Mouse (Mus musculus): ENCODE results near the gene Lrch4. TPM values are rescaled to one million over a fixed set of nuclear protein-coding genes. Genes with fewer than 3 reads are reported as not detected.
A peak's percentile ranks its signal among the peaks of the same experiment; 100 is the strongest.

Gene Lrch4
- polyA plus RNA-seq, 1 experiment: 131 TPM

DNA sequence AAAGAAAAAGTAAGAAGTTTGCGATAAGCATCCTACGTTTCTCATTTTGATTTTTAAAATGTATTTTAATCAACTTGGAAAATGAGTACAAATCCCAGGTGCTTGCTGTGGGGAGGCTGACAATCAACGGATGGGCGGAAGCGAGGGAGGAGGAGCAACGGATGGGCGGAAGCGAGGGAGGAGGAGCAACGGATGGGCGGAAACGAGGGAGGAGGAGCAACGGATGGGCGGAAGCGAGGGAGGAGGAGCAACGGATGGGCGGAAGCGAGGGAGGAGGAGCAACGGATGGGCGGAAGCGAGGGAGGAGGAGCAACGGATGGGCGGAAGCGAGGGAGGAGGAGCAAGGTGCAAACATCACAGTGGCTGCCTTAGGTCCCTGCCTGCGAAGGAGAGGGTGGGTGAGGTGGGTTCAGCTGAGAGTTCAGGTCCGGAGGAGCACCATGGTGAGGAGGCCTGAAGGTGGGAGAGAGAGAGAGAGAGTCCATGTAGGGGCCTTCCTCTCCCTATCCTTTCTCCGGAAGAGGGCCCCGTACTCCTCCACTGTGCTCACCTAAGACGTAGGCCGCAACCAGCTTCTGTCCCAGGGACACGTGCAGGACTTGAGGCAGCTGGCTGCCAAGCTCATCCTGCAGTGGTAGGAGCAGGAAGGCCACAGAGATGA, 32.2 kb upstream of the Lrch4 start:
- no peaks in the 10 kb centered on the region for H3K36me3 ChIP-seq (ENCODE audit: control insufficient read depth, insufficient read depth, low read length)
- H3K4me3 ChIP-seq (ENCODE audit: control insufficient read depth, low read depth, low read length): peak overlapping the region; percentile 87
- H3K4me1 ChIP-seq (ENCODE audit: control insufficient read depth, insufficient read depth, low read length): peaks cover 15% of the 10 kb centered on the region
- TF ChIP-seq CTCF (IDR thresholded peaks at IDR 0.05; ENCODE audit: control insufficient read depth, insufficient read depth, insufficient replicate concordance, low read depth, low read length) (no peak), POLR2A (IDR thresholded peaks at IDR 0.05; ENCODE audit: control insufficient read depth, low read depth, low read length) (peak; percentile 70; the same call in 1 of the 2 replicates)
- H3K27ac ChIP-seq (ENCODE audit: control insufficient read depth, insufficient read depth, low read depth, low read length): peak overlapping the region; percentile 90
- no peaks in the 10 kb centered on the region for H3K27me3 ChIP-seq (ENCODE audit: control insufficient read depth, insufficient read depth, low read length)

DNA sequence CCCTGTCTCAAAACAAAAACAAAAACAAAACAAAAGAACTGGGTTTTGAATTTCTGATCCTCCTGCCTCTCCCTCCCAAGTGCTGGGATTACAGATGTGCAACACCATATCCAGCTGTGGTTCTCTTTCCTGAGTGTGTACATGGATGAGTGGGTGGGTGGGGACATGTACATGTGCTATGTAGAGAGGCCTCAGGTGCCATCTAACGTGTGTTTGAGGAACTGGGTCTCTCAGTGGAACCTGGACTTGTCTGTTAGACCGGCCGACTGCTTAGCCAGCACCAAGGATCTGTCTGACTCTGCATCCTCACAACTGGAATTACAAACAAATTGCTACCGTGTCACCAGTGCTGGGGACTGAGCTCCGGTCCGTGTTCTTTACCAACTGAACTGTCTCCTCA, 31.3 kb upstream of the Lrch4 start:
- no peak overlapping the region for H3K27ac ChIP-seq (ENCODE audit: control insufficient read depth, insufficient read depth, low read depth, low read length)
- H3K27me3 ChIP-seq (ENCODE audit: control insufficient read depth, insufficient read depth, low read length): no peaks in the 10 kb centered on the region
- H3K4me1 ChIP-seq (ENCODE audit: control insufficient read depth, insufficient read depth, low read length): peaks cover 15% of the 10 kb centered on the region
- H3K36me3 ChIP-seq (ENCODE audit: control insufficient read depth, insufficient read depth, low read length): no peaks in the 10 kb centered on the region
- no peak for TF ChIP-seq POLR2A (IDR thresholded peaks at IDR 0.05; ENCODE audit: control insufficient read depth, low read depth, low read length)
- TF ChIP-seq CTCF (IDR thresholded peaks at IDR 0.05; ENCODE audit: control insufficient read depth, insufficient read depth, insufficient replicate concordance, low read depth, low read length): no peak
- H3K4me3 ChIP-seq (ENCODE audit: control insufficient read depth, low read depth, low read length): no peak overlapping the region

DNA sequence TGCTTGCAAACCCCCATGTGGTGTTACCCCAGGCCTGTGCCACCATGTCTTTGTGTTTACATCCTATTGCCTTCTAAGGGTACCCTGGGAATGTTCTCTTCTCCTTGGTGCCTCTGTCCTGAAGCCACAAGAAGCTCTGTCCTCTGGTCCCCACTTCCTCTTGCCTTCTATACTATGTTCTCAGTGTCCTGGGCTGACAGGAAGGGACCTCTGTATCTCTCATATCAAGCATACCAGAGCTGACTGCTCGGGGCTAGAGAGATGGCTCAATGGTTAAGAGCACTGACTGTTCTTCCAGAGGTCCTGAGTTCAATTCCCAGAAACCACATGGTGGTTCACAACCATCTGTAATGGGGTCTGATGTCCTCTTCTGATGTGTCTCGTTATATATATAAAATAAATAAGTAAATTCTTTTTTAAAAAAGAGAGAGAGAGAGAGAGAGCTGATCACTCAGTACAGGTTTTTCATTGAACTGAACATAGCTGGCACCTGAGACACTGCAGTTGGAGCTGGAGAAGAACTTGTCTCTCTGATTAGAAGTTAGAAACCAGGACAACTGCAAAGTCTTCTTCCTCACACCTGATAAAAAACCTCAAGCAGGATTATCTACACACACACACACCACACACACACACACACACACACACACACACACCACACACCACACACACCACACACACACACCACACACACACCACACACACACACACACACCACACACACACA, 30.7 kb upstream of the Lrch4 start:
- TF ChIP-seq POLR2A (IDR thresholded peaks at IDR 0.05; ENCODE audit: control insufficient read depth, low read depth, low read length): no peak
- no peak for TF ChIP-seq CTCF (IDR thresholded peaks at IDR 0.05; ENCODE audit: control insufficient read depth, insufficient read depth, insufficient replicate concordance, low read depth, low read length)
- Histone ChIP-seq H3K4me3 (ENCODE audit: control insufficient read depth, low read depth, low read length) (no peak overlapping the region), H3K4me1 (ENCODE audit: control insufficient read depth, insufficient read depth, low read length) (peaks cover 15% of the 10 kb centered on the region), H3K27ac (ENCODE audit: control insufficient read depth, insufficient read depth, low read depth, low read length) (no peak overlapping the region), H3K27me3 (ENCODE audit: control insufficient read depth, insufficient read depth, low read length) (no peaks in the 10 kb centered on the region), H3K36me3 (ENCODE audit: control insufficient read depth, insufficient read depth, low read length) (no peaks in the 10 kb centered on the region)

DNA sequence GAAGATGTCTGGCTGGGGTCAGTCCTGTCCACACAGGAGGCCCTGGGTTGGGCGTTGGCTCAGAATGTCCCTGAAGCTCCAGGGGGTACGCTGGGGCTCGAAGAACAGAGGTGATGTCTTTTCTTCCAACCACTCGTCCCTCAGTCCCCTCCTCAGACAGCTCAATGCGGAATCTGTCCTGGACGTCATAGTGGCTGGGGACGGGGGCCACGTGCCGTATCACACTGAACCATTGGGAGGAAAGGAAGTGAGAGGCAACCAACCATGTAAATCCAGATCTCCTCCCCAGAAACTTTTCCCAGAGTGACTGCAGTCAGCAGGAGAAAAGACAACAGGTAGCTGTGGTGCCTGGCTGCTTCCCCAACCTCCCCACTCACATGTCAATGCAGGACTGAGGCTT, 29.3 kb upstream of the Lrch4 start:
- Histone ChIP-seq H3K4me3 (ENCODE audit: control insufficient read depth, low read depth, low read length) (peak overlapping the region; percentile 96; the same call in 1 of the 2 replicates), H3K4me1 (ENCODE audit: control insufficient read depth, insufficient read depth, low read length) (peaks cover 15% of the 10 kb centered on the region), H3K27ac (ENCODE audit: control insufficient read depth, insufficient read depth, low read depth, low read length) (no peak overlapping the region), H3K27me3 (ENCODE audit: control insufficient read depth, insufficient read depth, low read length) (no peaks in the 10 kb centered on the region), H3K36me3 (ENCODE audit: control insufficient read depth, insufficient read depth, low read length) (no peaks in the 10 kb centered on the region)
- TF ChIP-seq POLR2A (IDR thresholded peaks at IDR 0.05; ENCODE audit: control insufficient read depth, low read depth, low read length): no peak
- no peak for TF ChIP-seq CTCF (IDR thresholded peaks at IDR 0.05; ENCODE audit: control insufficient read depth, insufficient read depth, insufficient replicate concordance, low read depth, low read length)

DNA sequence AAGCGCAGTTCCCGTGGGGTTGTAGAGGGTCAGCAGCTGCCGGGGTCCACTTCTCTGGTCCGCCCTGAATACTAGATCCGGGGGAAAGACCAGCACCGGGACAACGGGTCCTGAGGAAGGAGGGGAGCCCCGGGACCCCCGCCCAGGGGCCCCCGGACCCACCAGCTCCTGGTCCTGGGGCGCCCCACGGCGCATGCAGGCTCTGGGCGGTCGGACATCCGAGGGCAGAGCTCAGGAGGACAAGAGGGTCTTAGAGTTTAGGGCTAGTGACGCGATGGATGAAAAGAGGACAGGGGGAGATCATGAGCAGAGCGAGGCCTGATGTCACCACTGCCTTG, 28.7 kb upstream of the Lrch4 start:
- H3K36me3 ChIP-seq (ENCODE audit: control insufficient read depth, insufficient read depth, low read length): no peaks in the 10 kb centered on the region
- H3K4me1 ChIP-seq (ENCODE audit: control insufficient read depth, insufficient read depth, low read length): peaks cover 15% of the 10 kb centered on the region
- peak overlapping the region; percentile 99; the same call in 1 of the 2 replicates for H3K27ac ChIP-seq (ENCODE audit: control insufficient read depth, insufficient read depth, low read depth, low read length)
- TF ChIP-seq CTCF (IDR thresholded peaks at IDR 0.05; ENCODE audit: control insufficient read depth, insufficient read depth, insufficient replicate concordance, low read depth, low read length) (no peak), POLR2A (IDR thresholded peaks at IDR 0.05; ENCODE audit: control insufficient read depth, low read depth, low read length) (no peak)
- H3K4me3 ChIP-seq (ENCODE audit: control insufficient read depth, low read depth, low read length): peak overlapping the region; percentile 96
- no peaks in the 10 kb centered on the region for H3K27me3 ChIP-seq (ENCODE audit: control insufficient read depth, insufficient read depth, low read length)

DNA sequence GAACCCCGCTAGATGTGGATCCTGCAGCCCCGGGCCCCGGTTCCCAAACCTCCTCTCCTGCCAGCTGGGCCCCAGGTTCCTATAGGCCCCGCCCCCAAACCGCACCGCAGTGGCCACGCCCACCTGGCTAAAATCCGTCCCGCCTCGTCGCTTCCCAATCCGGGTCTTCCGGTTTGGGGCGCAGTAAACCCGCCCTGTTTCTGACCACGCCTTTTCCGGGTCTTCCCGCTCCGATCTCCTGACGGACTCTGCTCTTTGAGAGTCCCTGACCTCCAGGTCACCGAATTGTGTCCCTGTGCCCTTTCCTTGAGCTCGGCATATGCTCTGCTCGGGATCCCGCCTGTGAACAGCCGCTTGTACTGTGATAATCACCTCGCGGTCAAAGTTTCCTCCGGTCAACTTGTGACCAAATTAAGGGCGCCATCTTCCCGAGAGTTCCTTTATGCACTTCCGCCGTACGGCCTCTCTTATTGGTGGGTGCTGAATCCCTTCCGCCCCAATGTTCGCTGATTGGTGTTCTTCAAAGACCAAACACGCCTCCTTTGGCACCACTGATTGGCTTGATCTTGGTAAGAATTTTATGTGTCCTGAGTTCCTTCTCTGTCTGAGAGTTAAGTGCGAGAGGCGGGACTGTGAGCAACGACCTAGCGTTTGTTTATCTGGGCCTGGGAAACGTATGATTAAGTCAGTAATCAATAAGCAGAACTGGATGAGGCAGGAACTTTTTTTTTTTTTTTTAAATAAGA, 28.1 kb upstream of the Lrch4 start, which contains the start of gene Mospd3:
Mospd3 (minus strand) TSS at position 440 of the 746 bp plus-strand sequence.
- H3K4me3 ChIP-seq (ENCODE audit: control insufficient read depth, low read depth, low read length): peak within 1 kb of the TSS; percentile 96
- H3K27ac ChIP-seq (ENCODE audit: control insufficient read depth, insufficient read depth, low read depth, low read length): peak within 1 kb of the TSS; percentile 99
- peaks cover 15% of the 10 kb centered on the region for H3K4me1 ChIP-seq (ENCODE audit: control insufficient read depth, insufficient read depth, low read length)
- no peaks in the 10 kb centered on the region for H3K36me3 ChIP-seq (ENCODE audit: control insufficient read depth, insufficient read depth, low read length)
- TF ChIP-seq POLR2A (IDR thresholded peaks at IDR 0.05; ENCODE audit: control insufficient read depth, low read depth, low read length) (no peak; the same call in none of the 2 replicates), CTCF (IDR thresholded peaks at IDR 0.05; ENCODE audit: control insufficient read depth, insufficient read depth, insufficient replicate concordance, low read depth, low read length) (no peak)
- no peaks in the 10 kb centered on the region for H3K27me3 ChIP-seq (ENCODE audit: control insufficient read depth, insufficient read depth, low read length)

DNA sequence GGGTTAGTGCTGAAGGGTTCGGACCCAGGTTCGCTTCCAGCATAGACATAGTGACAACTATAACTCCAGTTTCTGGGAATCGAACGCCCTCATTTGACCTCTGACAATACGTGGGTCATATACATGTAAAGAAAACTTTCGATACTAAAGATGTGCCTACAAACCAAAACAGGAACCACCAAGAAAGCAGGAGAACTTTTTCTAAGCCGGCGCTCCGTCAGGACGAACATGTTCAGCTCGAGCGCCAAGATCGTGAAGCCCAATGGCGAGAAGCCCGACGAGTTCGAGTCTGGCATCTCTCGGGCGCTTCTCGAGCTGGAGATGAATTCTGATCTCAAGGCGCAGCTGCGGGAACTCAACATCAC, 27.6 kb upstream of the Lrch4 start:
- no peaks in the 10 kb centered on the region for H3K27me3 ChIP-seq (ENCODE audit: control insufficient read depth, insufficient read depth, low read length)
- H3K4me3 ChIP-seq (ENCODE audit: control insufficient read depth, low read depth, low read length): peak overlapping the region; percentile 96
- TF ChIP-seq POLR2A (IDR thresholded peaks at IDR 0.05; ENCODE audit: control insufficient read depth, low read depth, low read length) (no peak), CTCF (IDR thresholded peaks at IDR 0.05; ENCODE audit: control insufficient read depth, insufficient read depth, insufficient replicate concordance, low read depth, low read length) (no peak)
- H3K36me3 ChIP-seq (ENCODE audit: control insufficient read depth, insufficient read depth, low read length): no peaks in the 10 kb centered on the region
- H3K4me1 ChIP-seq (ENCODE audit: control insufficient read depth, insufficient read depth, low read length): peaks cover 15% of the 10 kb centered on the region
- H3K27ac ChIP-seq (ENCODE audit: control insufficient read depth, insufficient read depth, low read depth, low read length): peak overlapping the region; percentile 99

Data from testis, adult 2 months (tissue).